Mouse (Mus musculus) MEL-GATA-1-ER (cell line): ENCODE measurements around the gene Krt80.
"Not testable (repeated sequence)": the region's sequence is repeated elsewhere in the genome, so short reads cannot be mapped to it uniquely, and the experiment has no call there.

Source experiments
- DNase-seq: peaks from one replicate; pipeline ENCODE4 v3.0.0-alpha.2; 2012; ENCODE audit warnings: low read depth; ENCODE audit errors: extremely low read depth

Gene Krt80

DNA sequence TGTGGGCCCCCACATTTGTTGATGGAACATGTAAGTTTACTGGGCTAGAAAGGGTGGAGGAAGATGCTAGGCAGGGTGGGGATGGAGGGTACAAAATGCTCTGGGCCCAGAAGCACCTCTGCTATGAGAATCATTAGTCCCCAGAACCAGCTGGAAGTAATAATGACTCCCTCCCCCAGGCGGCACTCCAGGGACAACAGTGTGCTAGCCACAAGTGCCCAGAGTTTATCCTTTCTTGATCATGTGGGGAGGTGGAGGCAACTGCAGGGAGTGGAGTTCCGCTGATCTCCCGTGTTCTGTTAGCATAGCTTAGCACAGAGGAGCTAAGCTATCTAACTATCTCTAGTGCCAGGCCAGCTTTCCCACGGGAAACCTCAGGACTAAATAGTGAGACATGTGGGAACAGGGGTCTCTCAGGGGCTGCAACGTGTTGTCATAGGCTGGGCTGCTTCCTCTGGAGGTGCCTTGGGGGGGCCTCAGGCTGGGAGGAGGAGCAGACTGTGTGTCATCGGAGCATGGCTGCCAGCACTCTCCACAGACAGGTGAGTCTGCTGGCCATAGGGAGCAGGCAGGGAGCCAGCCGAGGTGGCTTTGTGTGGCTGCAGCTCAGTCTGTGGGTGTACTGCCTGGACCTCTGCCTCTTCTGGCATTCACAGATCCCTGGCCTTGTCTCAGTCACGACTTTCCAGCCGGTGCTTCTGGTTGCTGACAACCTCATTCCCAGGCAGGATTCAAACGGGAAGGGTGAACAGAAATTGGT, 17.1 kb downstream of the Krt80 start:
- no peak for DNase-seq

DNA sequence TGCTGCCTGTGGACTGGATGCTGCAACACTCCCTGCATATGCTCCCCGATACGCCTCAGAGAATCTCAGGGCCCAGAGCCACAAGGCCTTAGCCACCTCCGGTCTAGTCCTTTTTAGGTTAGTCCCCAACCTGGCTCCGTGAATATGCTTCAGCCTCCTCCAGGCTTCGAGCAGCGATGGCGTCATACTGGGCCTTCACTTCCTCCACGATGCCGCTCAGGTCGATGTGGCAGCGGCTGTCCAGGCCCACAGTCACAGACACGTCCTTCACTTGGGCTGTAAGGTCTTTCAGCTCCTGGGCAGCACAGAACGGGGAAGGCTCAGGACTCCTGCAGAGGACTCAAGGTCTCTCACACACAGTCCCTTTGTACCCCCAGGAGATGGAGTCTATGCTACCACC, 17.9 kb downstream of the Krt80 start:
- no peak for DNase-seq

DNA sequence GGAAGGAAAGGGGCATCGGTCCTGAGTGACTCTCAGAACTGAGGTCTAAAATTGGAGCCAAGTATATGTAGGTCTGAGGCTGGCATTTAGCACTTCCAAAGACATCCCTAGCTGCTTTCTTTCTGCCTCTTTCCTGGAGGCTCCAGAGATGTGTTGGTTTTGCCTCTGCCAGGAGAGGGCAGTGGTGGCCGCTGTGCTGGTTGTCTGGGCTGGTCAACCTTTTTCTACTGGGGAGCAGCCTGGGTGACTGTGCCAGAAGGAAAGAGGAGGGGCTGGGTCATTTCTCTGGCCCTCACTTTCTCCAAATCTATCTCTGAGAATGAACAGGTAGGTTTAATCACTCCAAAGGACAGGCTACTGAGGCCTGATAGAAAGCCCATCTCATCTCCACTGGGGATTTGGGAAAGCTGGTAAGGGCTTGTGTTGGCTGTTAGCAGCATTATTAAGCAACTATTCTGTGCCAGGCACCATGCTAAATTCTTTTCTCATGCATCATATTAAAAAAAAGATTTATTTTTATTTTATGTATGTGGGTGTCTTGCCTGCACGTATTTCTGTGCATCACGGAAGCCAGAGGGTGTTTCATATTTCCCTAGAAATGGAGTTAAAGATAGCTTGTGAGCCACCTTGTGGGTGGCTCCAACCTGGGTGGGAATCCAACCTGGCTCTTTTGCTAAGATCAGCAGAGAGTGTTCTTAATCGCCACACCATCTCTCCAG, 28.0 kb downstream of the Krt80 start:
- DNase-seq, result no peak

DNA sequence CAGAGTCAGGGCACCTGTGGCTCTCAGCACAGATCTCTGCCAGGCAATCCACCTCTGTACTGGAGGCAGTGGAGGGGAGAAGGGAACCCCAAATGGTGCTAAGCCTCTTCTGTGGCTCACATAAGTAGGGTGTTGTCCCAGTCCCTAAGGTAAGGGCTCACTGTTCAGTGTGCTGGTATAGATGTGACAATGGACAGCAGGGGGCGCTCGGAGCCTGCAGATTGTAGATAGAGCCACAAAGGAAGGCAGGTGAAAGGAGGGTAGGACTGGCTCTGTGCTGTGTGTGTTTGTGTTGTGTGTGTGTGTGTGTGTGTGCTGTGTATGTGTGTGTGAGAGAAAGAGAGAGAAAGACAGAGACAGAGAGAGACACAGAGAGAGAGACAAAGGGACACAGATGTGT, 30.4 kb downstream of the Krt80 start:
- peak; percentile 64 for DNase-seq

DNA sequence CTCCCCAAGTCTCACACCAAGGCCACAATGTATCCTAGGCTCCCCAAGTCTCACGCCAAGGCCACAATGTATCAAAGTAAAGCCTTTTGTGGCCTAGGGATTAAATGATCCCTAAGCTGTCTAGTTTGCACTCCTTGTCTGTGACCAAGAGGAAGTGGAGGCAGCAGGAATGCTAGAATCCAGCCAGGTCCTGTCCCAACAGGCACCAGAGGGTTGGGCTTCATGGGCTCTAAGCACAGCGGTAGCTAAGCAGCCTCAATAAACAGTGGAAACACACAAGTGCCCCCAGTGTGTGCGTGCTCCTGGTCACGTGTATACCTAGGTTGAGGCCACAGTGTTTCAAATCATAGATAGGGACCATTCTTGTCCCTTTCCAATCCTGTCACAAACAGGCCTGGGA, 31.6 kb downstream of the Krt80 start:
- DNase-seq, result no peak

DNA sequence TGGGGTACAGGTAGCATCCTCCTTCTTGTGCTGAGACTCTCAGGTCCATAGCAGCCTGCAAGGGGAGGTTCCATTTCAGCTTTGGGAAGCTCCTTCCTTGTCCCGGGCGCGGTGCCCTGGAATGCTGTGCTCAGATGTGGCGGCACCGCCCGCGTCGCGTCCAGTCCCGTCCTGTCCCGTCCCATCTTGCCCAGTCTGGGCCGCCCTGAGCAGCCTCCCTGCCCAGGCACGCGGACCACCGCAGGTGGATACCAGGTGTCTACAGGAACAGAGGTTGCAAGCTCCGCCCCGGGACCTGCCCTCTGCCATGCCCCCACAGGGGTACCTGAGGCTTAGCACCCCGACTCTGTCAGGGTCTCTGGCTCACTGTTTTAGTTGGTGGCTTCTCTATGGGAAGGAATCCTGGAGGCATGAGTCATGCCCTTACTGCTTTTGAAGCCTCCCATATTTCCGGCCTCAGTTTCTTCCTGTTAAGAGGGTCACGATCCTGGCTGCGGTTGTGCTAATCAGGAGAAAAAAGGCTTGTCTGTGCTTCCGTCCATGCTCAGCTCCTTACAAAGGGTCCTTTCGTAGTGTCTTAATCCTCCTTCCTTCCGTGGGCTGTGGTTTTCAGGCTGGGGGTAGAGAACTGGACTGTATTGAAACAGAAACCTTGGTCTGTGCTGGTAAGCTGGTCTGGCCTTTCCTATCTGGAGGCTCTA, 33.3 kb downstream of the Krt80 start:
- DNase-seq, result peak; percentile 77

DNA sequence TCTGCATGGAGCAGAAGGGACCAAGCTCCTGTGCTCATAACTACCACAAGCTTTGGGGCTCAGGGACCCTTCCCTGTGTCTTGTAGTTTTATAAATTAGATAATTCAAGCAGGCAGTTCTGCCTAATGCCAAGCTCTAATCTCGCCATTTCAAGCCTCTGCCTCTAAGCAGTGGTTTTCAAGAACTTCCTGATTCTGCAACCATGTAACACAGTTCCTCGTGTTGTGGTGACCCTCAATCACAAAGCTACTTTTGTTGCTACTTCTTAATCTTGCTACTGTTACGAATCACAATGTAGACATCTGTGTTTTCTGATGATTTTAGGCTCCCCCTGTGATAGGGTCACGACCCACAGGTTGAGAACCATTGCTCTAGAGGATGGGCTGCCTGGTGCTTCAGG, 36.3 kb downstream of the Krt80 start:
- no peak for DNase-seq

DNA sequence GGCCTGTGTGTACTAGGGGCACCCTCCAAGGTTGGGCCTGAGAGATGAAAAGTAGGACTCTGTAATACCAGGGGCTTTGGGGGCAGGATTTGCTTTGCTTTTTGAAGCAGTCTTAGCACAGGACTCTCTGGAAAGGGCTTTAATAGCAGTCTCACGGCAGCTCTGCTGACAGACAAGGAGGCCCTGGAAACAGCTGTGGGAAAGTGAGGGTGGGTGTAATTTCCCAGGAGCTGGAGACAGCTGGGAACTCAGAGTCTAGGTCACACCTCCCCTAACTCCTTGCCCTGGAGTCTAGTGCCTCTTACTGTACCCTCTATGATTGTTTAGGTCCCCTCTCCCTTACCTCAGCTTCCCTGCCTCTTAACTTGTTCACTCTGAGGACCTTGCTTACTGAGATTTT, 36.8 kb downstream of the Krt80 start:
- DNase-seq, result no peak

DNA sequence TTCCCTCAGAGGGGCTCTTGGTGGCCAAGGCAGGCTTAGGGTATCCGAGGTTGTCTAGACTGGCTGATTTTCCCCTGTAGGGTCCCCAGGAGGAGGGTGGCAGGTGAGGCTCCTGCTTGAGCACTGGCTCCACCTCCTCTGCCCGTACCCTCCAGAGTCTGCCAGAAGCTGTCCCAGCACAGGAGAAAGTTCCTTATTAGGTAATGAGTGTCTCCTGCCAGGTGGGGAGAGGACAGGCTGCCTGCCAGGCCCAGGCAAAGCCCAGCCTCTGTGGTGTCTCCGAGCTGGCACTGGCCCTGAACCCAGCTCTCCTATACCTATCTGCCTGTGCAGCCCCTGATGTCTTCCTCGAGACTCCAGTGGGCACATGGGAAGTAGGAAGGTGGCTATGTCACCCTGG, 37.6 kb downstream of the Krt80 start:
- no peak for DNase-seq

DNA sequence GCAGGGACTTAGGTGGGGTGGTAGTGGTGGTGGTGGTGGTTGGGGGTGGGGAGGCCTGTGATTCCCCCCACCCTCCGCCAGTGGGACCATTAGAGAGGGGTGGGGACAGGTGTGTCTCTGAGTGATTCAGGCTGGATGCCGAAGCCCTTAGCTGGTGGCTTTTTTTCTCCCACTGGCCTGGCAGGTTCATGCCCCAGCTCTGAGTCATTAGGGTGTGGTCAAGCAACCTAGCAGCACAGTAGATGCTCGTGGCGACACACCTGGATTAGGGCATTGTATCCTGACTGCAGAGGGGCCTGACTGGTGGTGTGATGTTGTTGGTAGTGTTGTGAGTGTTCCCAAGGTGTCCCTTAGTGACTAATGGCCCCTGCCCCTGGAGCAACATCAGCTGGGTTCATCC, 38.9 kb downstream of the Krt80 start:
- DNase-seq, result no peak

DNA sequence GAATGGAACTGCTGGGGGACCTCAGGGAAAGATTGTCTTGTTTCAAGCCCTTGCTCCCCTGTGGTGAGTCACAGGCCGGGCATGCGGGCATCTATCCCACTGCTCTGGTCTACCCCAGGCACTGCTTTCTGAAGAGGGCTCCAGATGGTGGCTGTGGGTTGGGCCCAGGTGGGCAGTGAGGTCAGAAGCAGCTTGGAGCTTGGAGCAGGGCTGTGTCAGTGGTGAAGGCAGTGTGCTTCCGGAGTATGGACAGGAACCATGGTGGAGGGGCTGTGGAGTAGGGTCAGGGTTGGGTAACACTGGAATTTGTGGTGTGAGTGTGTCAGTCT, 40.4 kb downstream of the Krt80 start:
- DNase-seq, result no peak

DNA sequence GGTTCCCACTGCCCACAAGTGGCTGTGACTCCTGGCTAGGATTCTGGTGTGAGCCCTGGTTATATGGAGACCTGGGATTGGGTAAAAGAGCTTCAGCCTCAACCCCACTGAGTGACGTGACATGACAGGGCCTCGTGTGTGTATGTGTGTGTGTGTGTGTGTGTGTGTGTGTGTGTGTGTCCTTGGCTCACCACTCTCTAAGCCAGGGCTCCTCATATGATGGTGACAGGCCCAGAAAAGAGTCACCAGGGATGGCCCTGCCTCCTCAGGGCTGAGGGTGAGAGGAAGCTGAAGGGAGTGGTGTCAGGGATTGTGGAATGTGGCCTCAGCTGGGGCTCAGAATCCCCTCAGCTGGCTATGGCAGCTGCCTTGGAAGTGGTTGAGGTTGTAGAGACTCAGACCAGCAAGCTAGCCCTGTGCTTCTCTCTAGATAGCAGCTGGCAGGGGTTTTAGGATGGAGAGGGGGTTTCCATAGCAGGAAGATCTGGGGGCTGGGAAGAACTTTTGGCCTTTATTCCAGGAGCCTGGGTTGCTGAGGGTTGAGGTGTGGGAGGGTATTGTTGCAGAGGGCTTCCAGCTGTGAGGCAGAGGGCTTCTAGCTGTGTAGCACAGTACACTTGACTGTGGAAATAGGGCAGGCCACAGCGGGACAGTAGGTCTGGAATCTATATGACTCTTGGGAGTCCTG, 40.9 kb downstream of the Krt80 start:
- no peak for DNase-seq

DNA sequence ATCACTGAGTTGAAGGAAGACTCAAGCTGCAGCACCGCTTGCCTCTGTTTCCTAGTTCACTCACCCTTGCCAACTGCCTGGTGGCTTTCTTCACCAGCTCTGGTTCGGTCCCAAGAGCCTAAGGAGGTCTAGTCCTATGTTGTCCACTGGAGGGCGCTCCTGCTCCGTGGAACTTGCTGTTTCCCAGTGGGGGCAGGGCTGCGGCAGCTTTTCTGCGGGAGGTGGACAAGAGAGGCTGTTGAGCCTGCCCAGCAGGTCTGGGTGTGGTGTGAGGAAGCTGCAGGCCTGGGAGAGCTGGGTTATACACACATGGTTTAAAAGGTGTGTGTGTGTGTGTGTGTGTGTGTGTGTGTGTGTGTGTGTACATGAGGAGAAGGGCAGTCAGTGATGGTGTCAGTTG, 42.7 kb downstream of the Krt80 start:
- peak; percentile 59 for DNase-seq

DNA sequence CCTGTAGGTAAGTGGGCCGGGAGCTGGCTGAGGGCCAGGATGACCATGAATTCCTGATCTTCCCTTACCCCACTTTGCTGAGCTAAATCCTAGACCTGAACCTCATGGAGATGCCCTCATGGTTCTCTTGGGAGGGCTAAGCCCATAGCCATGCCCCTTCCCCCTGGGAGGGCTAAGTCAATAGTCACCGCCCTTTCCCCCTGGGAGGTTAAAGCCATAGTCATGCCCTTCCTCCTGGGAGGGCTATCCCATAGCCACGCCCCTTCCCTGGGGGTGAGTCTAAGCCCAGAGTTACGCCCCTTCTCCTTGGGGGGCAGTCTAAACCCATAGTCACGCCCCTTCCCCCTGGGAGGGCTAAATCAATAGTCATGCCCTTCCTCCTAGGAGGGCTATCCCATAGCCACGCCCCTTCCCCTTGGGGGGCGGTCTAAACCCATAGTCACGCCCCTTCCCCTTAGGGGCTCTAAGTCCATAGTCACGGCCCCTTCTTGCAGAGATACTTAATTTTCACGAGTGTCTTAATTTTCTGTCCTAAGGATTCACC, 43.9 kb downstream of the Krt80 start:
- DNase-seq, result no peak

DNA sequence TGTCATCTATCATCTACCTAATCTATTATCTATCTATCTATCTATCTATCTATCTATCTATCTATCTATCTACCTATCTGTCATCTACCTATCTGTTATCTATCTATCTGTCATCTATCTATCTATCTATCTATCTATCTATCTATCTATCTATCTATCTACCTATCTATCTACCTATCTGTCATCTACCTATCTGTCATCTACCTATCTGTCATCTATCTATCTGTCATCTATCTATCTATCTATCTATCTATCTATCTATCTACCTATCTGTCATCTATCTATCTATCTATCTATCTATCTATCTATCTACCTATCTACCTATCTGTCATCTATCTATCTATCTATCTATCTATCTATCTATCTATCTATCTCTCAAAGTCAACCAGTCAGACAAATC, 45.6 kb downstream of the Krt80 start:
- DNase-seq, result not testable (repeated sequence)

DNA sequence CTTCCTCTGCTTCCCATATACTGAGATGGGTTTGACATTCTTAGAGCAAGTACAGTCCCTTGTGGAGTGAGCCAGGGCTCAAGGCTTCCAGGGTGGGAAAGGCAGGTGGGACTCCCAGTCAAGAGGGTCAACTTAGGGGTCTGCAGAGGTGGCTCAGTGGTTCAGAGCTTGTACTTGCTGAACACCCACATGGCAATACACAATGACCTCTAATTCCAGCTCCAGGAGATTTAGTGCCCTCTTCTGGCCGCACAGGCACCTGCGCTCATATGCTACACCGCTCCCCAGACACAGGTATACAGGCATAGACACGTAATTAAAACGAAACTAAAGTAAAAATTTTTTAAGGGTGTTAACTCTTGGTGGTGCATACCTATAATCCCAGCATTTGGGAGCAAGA, 46.5 kb downstream of the Krt80 start:
- DNase-seq, result no peak

DNA sequence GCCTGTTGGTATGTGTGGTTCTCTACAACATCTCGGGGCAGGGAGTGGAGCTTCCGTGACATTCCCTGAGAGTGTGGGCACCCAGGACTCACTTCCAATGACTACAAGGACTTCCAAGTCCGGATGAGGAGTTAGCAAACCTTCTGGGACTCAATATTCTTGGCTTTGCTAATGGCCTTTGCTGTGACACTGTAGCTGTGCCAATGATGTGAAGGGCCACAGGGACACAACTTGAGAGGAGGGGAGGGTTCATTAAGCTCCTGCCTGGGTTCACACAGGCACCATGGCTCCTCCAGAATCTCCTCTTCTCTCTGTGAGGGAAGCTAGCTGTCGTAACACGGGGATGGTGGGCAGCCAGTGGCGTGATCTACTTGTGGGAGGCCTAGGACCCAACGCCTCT, 47.3 kb downstream of the Krt80 start:
- DNase-seq, result no peak

DNA sequence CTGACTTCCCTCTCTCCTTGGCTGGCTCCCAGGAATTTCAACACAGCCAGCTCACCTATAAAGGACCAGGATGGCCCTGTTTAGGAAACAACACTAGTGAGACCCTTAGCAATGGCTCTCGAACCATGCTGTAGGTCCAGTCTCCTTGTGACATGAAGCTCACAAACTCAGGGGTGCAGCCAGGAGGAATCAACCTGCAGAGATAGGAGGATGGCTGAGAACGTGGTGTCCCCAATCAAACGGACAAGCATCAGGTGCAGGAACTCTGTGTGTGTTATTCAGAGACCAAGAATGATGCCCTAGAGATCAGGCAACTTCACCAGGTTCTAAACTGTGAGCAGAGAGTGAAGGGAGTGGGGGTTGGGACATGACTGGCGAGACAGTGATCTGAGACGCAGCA, 47.9 kb downstream of the Krt80 start:
- DNase-seq, result no peak

DNA sequence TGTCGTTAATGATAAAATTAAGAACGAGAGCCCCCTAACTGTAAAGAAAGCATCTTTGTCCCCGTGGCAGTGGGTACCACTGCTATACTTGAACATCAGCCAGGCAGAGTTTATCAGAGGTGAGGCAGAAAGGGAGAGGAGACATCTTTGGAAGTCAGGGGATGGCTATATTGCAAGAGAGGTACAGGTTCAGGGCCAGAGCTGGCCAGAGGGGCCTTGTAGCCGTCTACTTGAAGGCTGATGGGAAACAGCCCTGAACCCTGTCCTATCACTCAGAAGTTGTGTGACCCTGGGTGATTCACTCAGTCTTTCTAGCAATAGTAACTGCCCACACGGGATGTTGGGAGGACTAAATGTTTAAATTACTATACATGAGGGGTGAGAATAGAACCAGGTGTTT, 48.8 kb downstream of the Krt80 start:
- DNase-seq, result no peak

DNA sequence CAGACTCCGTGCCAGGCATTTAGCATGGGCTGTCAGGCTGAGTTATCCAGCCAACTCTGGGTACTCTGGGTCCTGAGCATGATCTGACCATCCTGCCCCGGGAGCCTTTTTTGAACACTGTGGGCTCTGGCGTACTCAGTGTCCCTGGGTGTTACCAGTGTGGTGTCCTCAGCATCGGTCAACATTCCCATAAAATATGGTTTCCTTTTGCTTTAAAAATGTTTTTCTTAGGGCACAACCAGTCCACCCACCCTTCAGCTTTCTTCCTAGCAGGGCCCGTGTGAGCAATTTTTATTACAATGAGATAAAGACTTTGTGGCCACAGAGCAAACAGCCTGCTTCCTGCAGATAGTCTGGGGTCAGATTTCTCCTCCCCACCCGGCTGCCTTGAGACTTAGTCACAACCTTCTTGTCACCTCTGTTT, 49.3 kb downstream of the Krt80 start:
- DNase-seq, result peak; percentile 87

DNA sequence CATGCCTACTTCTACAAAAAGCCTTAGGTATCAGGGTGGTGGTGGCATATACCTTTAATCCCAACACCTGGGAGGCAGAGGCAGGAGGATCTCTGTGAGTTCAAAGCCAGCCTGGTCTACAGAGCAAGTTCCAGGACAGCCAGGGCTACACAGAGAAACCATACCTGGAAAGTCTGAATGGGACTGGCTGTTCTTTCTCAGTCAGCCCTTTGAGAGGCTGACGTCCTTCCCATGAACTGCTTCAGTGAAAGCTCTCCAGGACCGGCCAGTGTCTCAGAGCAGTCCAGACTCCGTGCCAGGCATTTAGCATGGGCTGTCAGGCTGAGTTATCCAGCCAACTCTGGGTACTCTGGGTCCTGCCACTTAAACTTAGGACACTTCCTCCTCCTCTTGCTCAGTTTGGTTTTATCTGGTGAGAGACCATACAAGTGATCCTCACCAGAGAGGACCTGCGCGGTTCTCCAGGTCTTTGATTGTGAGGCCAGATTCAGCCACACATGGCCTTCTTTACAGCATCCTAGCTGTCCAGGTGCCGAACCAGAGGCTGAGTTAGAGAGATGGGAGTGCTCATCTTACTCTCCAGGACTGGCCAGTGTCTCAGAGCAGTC, 49.8 kb downstream of the Krt80 start:
- DNase-seq, result no peak
